Mouse (Mus musculus) monocyte, adult 59 days (primary cell): Measurements from ENCODE around the gene Padi1. TPM values are rescaled to one million over a fixed set of nuclear protein-coding genes. Genes with fewer than 3 reads are reported as not detected.

Experiments used
- total RNA-seq, 2 experiments: library from RNA; stranded (reverse); gene quantifications; one replicate each; pipeline ENCODE4 v1.2.4; 2023

Gene Padi1
- not detected for total RNA-seq

DNA sequence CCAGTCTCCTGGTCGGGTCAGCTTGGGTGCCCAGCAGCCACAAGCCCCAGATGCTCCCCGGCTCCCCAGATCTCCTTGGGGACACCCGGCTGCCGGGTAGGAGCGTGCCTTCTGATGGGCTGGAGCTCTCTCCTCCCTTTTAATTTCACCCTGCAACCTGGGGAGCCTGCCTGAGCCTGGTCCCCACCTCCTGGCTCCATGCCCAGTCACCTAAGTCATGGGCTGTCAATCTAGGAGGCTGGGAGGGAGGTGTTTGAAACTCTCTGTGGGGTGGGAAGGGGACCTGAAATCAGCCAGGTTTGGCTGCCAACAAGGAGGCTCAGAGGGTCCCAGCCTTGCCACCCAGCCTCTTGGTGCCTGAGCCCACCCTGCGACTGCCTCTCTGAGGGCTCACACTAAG lies at the start of gene Padi1:
Gene Padi1, minus strand, starts transcription at position 113 of the 400 bp plus-strand sequence.

DNA sequence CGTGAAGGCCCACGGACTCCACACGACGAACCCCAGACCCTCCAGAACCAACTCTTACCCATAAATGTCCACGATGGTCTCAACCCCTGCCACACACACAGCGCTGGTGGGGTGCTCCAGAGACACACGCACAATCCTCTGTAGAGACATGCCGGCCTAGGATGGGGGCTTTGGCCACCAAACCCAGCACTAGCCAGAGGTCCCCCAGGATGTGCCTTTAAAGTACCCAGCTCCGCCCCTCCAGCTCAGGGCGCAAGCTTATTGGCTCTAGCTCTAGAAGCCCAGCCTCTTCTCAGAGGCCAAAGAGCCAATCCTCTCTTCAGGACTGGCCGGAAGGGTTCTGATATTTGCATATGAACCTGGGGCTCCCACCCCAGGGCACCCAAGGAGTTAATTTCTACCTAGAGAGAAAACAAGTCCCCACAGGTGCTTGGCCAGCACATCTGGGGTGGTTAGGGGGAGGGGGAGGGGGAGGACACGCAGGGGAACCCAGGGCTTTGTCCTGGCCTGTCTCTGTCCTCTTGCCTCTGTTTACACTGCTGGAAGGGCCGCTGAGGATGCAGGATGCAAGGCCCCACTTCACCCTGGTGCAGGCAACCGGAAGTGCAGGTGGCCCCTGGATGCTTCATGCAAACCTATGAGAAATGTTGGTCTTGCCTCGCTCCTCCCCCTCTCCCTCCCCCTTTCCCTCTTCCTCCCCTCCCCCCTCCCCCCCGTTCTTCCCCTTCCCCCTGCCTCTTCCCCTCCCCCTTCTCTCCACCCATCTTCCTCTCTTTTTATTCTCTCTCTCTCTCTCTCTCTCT lies 34.9 kb downstream of the Padi1 start, which contains the start of gene Padi3:
Gene Padi3, minus strand, starts transcription at position 191 of the 803 bp plus-strand sequence.

DNA sequence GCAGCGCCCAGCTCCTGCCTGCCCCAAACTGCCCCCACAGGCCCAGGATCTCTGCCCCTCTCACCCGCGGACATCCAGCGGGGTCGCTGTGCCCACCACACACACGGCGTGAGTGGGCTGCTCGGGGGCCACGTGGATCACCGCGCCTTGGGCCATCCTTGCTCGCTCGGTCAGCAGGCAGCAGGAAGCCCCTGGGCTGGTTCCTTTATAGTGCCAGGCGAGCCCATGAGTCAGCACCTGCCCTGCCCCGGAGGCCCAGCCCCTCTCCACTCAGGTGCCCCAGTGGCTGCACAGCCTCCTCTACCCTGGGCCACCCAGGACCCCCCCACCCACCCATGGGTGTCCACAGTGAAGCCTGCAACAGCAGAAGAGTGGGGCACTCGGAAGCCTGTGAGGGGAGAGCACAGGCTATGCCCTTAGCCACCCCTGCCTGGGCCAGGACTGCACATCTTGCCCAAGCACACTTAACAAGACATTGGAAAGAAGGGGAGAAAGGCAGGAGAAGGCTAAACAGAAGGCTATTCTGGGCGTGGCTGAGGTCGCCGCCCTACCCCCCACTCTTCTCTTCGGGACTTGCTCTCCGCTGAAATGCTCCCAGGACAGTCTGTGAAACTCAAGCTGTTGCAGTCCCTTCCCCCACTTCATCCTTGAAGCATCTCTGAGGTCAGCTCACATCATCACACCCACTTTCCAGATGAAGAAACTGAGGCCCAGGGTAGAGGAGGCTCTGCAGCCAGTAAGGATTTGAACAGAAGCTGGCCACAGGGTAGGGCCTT lies 71.4 kb downstream of the Padi1 start, which contains the start of gene Padi4:
Gene Padi4, minus strand, starts transcription at position 212 of the 776 bp plus-strand sequence.

Other genes with a start within 250 kb of the Padi1 start
- 100 to 1,000 TPM; 276 to 304 TPM for gene Arhgef10l, start 179.8 kb downstream of the Padi1 start, total RNA-seq
- gene Rcc2, start 145.2 kb downstream of the Padi1 start, total RNA-seq: 10 to 100 TPM; 79.9 to 92.6 TPM
- not detected for gene Padi6, start 103.1 kb downstream of the Padi1 start, total RNA-seq
- gene Padi4, start 71.5 kb downstream of the Padi1 start, total RNA-seq: 10 to 100 TPM; 22.0 to 46.1 TPM
- under 1 TPM; 0.21 to 0.27 TPM for gene Padi3, start 35.1 kb downstream of the Padi1 start, total RNA-seq
- 100 to 1,000 TPM; 106 to 111 TPM for gene Padi2, start 60.6 kb upstream of the Padi1 start, total RNA-seq
- 100 to 1,000 TPM; 115 to 124 TPM for gene Sdhb, start 115.4 kb upstream of the Padi1 start, total RNA-seq
- gene Atp13a2, start 141.1 kb upstream of the Padi1 start, total RNA-seq: 100 to 1,000 TPM; 171 to 207 TPM
- under 1 TPM in 1 of 2 experiments, not detected in 1; 0.82 TPM for gene Mfap2, start 164.6 kb upstream of the Padi1 start, total RNA-seq
- gene Crocc, start 214.8 kb upstream of the Padi1 start, total RNA-seq: 10 to 100 TPM in 1 of 2 experiments, 1 to 10 TPM in 1; 9.9 to 11.1 TPM
- gene Necap2, start 232.6 kb upstream of the Padi1 start, total RNA-seq: 100 to 1,000 TPM; 122 to 140 TPM
- not detected for gene Spata21, start 242.6 kb upstream of the Padi1 start, total RNA-seq